Mouse (Mus musculus) limb, embryonic 10.5 days (tissue): ENCODE measurements around the gene Xrcc5. TPM values are rescaled to one million over a fixed set of nuclear protein-coding genes. Genes with fewer than 3 reads are reported as not detected.

Experiments
- DNase-seq: peaks from one replicate; pipeline ENCODE4 v3.0.0-alpha.2; 2017; ENCODE audit warnings: low spot score
- H3K27ac ChIP-seq: fragments of 300-500 bp; sonication (generic); 2 replicates; pipeline ENCODE4 v1.5.1; 2016; ENCODE audit warnings: mild to moderate bottlenecking
- H3K27me3 ChIP-seq: fragments of 300-500 bp; sonication (generic); 2 replicates; pipeline ENCODE4 v1.6.1; 2016; ENCODE audit warnings: low read depth, mild to moderate bottlenecking; ENCODE audit not compliant: poor library complexity, severe bottlenecking
- H3K36me3 ChIP-seq: fragments of 300-500 bp; sonication (generic); 2 replicates; pipeline ENCODE4 v1.6.1; 2016; ENCODE audit warnings: mild to moderate bottlenecking, moderate library complexity
- H3K4me1 ChIP-seq: fragments of 300-500 bp; sonication (generic); 2 replicates; pipeline ENCODE4 v1.6.1; 2016
- H3K4me3 ChIP-seq: fragments of 300-500 bp; sonication (generic); 2 replicates; pipeline ENCODE4 v1.5.1; 2016; ENCODE audit warnings: mild to moderate bottlenecking, moderate library complexity
- H3K9me3 ChIP-seq: fragments of 300-500 bp; sonication (generic); replicated peaks from 2 replicates; pipeline ENCODE4 v1.6.1; 2016; ENCODE audit warnings: mild to moderate bottlenecking
- WGBS: fragments of 180-500 bp; shearing (Covaris S2); methylation state at CpG from one replicate; pipeline ENCODE4 v1.1.7; 2016; 5-methylcytosine and 5-hydroxymethylcytosine counted together
- polyA plus RNA-seq: library from polyadenylated mRNA; unstranded; fragments of >200 nt; fragmentation: Nextera tagmentation; extraction: Ambion mirVana; gene quantifications from 2 replicates; pipeline ENCODE4 v1.2.1, GENCODE M21; 2016

Gene Xrcc5
- polyA plus RNA-seq, 1 experiment from 2014 or later, result 69.5 TPM

- WGBS, result 85% methylated on average over 8 of the region's 8 CpGs
- H3K27me3 ChIP-seq, result no peaks in the 10 kb centered on the region
- no peaks in the 10 kb centered on the region for H3K36me3 ChIP-seq
- H3K9me3 ChIP-seq, result no peaks in the 10 kb centered on the region
- no peak for DNase-seq
- H3K4me3 ChIP-seq, result no peak overlapping the region
- H3K4me1 ChIP-seq, result no peaks in the 10 kb centered on the region
- H3K27ac ChIP-seq, result no peak overlapping the region
These were observed 11.5 kb upstream of the Xrcc5 start for GRCm38 (mm10) chr1:72295746-72296145.

- no peaks in the 10 kb centered on the region for H3K27me3 ChIP-seq
- H3K27ac ChIP-seq, result no peak overlapping the region
- no peaks in the 10 kb centered on the region for H3K4me1 ChIP-seq
- no peaks in the 10 kb centered on the region for H3K36me3 ChIP-seq
- no peaks in the 10 kb centered on the region for H3K9me3 ChIP-seq
- no peak for DNase-seq
- no peak overlapping the region for H3K4me3 ChIP-seq
- 88% methylated on average over 1 of the region's 1 CpGs for WGBS
These were observed 5.4 kb upstream of the Xrcc5 start for GRCm38 (mm10) chr1:72301845-72302244.

- H3K27me3 ChIP-seq, result no peaks in the 10 kb centered on the region
- H3K9me3 ChIP-seq, result no peaks in the 10 kb centered on the region
- peak overlapping the region; percentile 95; the same call in 1 of the 2 replicates for H3K27ac ChIP-seq
- no peak overlapping the region for H3K4me3 ChIP-seq
- H3K4me1 ChIP-seq, result peaks cover 28% of the 10 kb centered on the region
- 77% methylated on average over 3 of the region's 3 CpGs for WGBS
- peaks cover 7% of the 10 kb centered on the region for H3K36me3 ChIP-seq
- no peak for DNase-seq
These were observed 980 bp upstream of the Xrcc5 start for GRCm38 (mm10) chr1:72306241-72306640.

- 3% methylated on average over 11 of the region's 11 CpGs for WGBS
- H3K4me3 ChIP-seq, result peak overlapping the region; percentile 65
- peak overlapping the region; percentile 95 for H3K27ac ChIP-seq
- H3K4me1 ChIP-seq, result peaks cover 28% of the 10 kb centered on the region
- no peak for DNase-seq
- peaks cover 11% of the 10 kb centered on the region for H3K36me3 ChIP-seq
- H3K9me3 ChIP-seq, result no peaks in the 10 kb centered on the region
- no peaks in the 10 kb centered on the region for H3K27me3 ChIP-seq
These were observed 491 bp upstream of the Xrcc5 start for GRCm38 (mm10) chr1:72306679-72307181.

- no peaks in the 10 kb centered on the region for H3K27me3 ChIP-seq
- peak overlapping the region; percentile 65; the same call in 1 of the 2 replicates for H3K4me3 ChIP-seq
- no peaks in the 10 kb centered on the region for H3K9me3 ChIP-seq
- peaks cover 31% of the 10 kb centered on the region for H3K36me3 ChIP-seq
- 71% methylated on average over 4 of the region's 4 CpGs for WGBS
- H3K4me1 ChIP-seq, result peaks cover 28% of the 10 kb centered on the region
- peak overlapping the region; percentile 70; the same call in 1 of the 2 replicates for H3K27ac ChIP-seq
- DNase-seq, result no peak
These were observed 1.7 kb downstream of the Xrcc5 start for GRCm38 (mm10) chr1:72308919-72309318.

- H3K27me3 ChIP-seq, result no peaks in the 10 kb centered on the region
- WGBS, result 56% methylated on average over 6 of the region's 6 CpGs
- peak; percentile 74 for DNase-seq
- peaks cover 28% of the 10 kb centered on the region for H3K4me1 ChIP-seq
- no peaks in the 10 kb centered on the region for H3K9me3 ChIP-seq
- H3K27ac ChIP-seq, result peak overlapping the region; percentile 70
- H3K4me3 ChIP-seq, result 0 out of 2 replicates have a peak overlapping the region, but pooled peaks have one; percentile 2
- H3K36me3 ChIP-seq, result peaks cover 37% of the 10 kb centered on the region
These were observed 2.7 kb downstream of the Xrcc5 start for GRCm38 (mm10) chr1:72309744-72310424.

GRCm38 (mm10) chr1:72312701-72313398 is 5.6 kb downstream of the Xrcc5 start:
- H3K4me1 ChIP-seq, result peaks cover 27% of the 10 kb centered on the region
- no peak for DNase-seq
- no peaks in the 10 kb centered on the region for H3K9me3 ChIP-seq
- no peak overlapping the region for H3K4me3 ChIP-seq
- H3K27ac ChIP-seq, result no peak overlapping the region
- no peaks in the 10 kb centered on the region for H3K27me3 ChIP-seq
- peaks cover 65% of the 10 kb centered on the region for H3K36me3 ChIP-seq
- WGBS, result 87% methylated on average over 9 of the region's 9 CpGs

GRCm38 (mm10) chr1:72313399-72314039 is 6.3 kb downstream of the Xrcc5 start:
- Histone ChIP-seq H3K4me1 (peaks cover 21% of the 10 kb centered on the region), H3K4me3 (no peak overlapping the region), H3K9me3 (no peaks in the 10 kb centered on the region), H3K36me3 (peaks cover 72% of the 10 kb centered on the region), H3K27me3 (no peaks in the 10 kb centered on the region), H3K27ac (no peak overlapping the region)
- DNase-seq, result no peak
- 88% methylated on average over 5 of the region's 5 CpGs for WGBS

- Histone ChIP-seq H3K27ac (no peak overlapping the region), H3K9me3 (no peaks in the 10 kb centered on the region), H3K4me3 (no peak overlapping the region), H3K27me3 (no peaks in the 10 kb centered on the region), H3K4me1 (peaks cover 2% of the 10 kb centered on the region; the same call in 1 of the 2 replicates), H3K36me3 (peaks cover 91% of the 10 kb centered on the region)
- no peak for DNase-seq
- WGBS, result 91% methylated on average over 4 of the region's 4 CpGs
These were observed 8.2 kb downstream of the Xrcc5 start for GRCm38 (mm10) chr1:72315447-72315846.

GRCm38 (mm10) chr1:72316409-72316808 is 9.2 kb downstream of the Xrcc5 start:
- H3K27ac ChIP-seq, result no peak overlapping the region
- no peak overlapping the region for H3K4me3 ChIP-seq
- H3K36me3 ChIP-seq, result peaks cover 92% of the 10 kb centered on the region
- DNase-seq, result no peak
- WGBS, result 87% methylated on average over 8 of the region's 8 CpGs
- no peaks in the 10 kb centered on the region for H3K9me3 ChIP-seq
- H3K4me1 ChIP-seq, result no peaks in the 10 kb centered on the region
- no peaks in the 10 kb centered on the region for H3K27me3 ChIP-seq

GRCm38 (mm10) chr1:72316901-72317300 is 9.7 kb downstream of the Xrcc5 start:
- WGBS, result 86% methylated on average over 7 of the region's 7 CpGs
- no peak for DNase-seq
- Histone ChIP-seq H3K4me3 (no peak overlapping the region), H3K9me3 (no peaks in the 10 kb centered on the region), H3K36me3 (peaks cover 90% of the 10 kb centered on the region), H3K27me3 (no peaks in the 10 kb centered on the region), H3K4me1 (no peaks in the 10 kb centered on the region), H3K27ac (no peak overlapping the region)

- 94% methylated on average over 5 of the region's 5 CpGs for WGBS
- Histone ChIP-seq H3K4me3 (no peak overlapping the region), H3K27ac (no peak overlapping the region), H3K4me1 (no peaks in the 10 kb centered on the region), H3K36me3 (peaks cover 94% of the 10 kb centered on the region), H3K9me3 (no peaks in the 10 kb centered on the region), H3K27me3 (no peaks in the 10 kb centered on the region)
- no peak for DNase-seq
These were observed 13.5 kb downstream of the Xrcc5 start for GRCm38 (mm10) chr1:72320759-72321158.

GRCm38 (mm10) chr1:72323248-72323647 is 16.0 kb downstream of the Xrcc5 start:
- H3K27ac ChIP-seq, result no peak overlapping the region
- H3K4me1 ChIP-seq, result no peaks in the 10 kb centered on the region
- no peak for DNase-seq
- no peaks in the 10 kb centered on the region for H3K27me3 ChIP-seq
- no peak overlapping the region for H3K4me3 ChIP-seq
- H3K36me3 ChIP-seq, result peaks cover 95% of the 10 kb centered on the region
- no peaks in the 10 kb centered on the region for H3K9me3 ChIP-seq
- 95% methylated on average over 4 of the region's 4 CpGs for WGBS
